Mouse (Mus musculus) heart, embryonic 10.5 days (tissue): ENCODE measurements around the gene Zbtb32. TPM values are rescaled to one million over a fixed set of nuclear protein-coding genes. Genes with fewer than 3 reads are reported as not detected.
A peak's percentile ranks its signal among the peaks of the same experiment; 100 is the strongest.

Experiments
- DNase-seq: peaks from one replicate; pipeline ENCODE4 v3.0.0-alpha.2; 2017; ENCODE audit warnings: low spot score
- H3K27ac ChIP-seq: fragments of 300-500 bp; sonication (generic); 2 replicates; pipeline ENCODE4 v1.5.1; 2016; ENCODE audit warnings: mild to moderate bottlenecking
- H3K27me3 ChIP-seq: fragments of 300-500 bp; sonication (generic); 2 replicates; pipeline ENCODE4 v1.6.1; 2016; ENCODE audit warnings: mild to moderate bottlenecking; ENCODE audit not compliant: poor library complexity, insufficient read depth, severe bottlenecking
- H3K36me3 ChIP-seq: fragments of 300-500 bp; sonication (generic); 2 replicates; pipeline ENCODE4 v1.6.1; 2016; ENCODE audit warnings: mild to moderate bottlenecking, moderate library complexity
- H3K4me1 ChIP-seq: fragments of 300-500 bp; sonication (generic); 2 replicates; pipeline ENCODE4 v1.6.1; 2016; ENCODE audit warnings: mild to moderate bottlenecking
- H3K4me3 ChIP-seq: fragments of 300-500 bp; sonication (generic); 2 replicates; pipeline ENCODE4 v1.5.1; 2016; ENCODE audit warnings: mild to moderate bottlenecking, moderate library complexity
- H3K9me3 ChIP-seq: fragments of 300-500 bp; sonication (generic); 2 replicates; pipeline ENCODE4 v1.6.1; 2016; ENCODE audit warnings: mild to moderate bottlenecking, moderate library complexity
- WGBS: fragments of 180-500 bp; shearing (Covaris S2); methylation state at CpG from one replicate; pipeline ENCODE4 v1.1.7; 2016; 5-methylcytosine and 5-hydroxymethylcytosine counted together
- polyA plus RNA-seq: library from polyadenylated mRNA; unstranded; fragments of >200 nt; fragmentation: Nextera tagmentation; extraction: Ambion mirVana; gene quantifications from 2 replicates; pipeline ENCODE4 v1.2.1, GENCODE M21; 2016

Gene Zbtb32
- polyA plus RNA-seq, 1 experiment from 2014 or later, result 0.19 TPM

GRCm38 (mm10) chr7:30594510-30595024 lies 4.1 kb downstream of the Zbtb32 start:
- Histone ChIP-seq H3K9me3 (no peaks in the 10 kb centered on the region), H3K36me3 (no peaks in the 10 kb centered on the region), H3K4me1 (peaks cover 7% of the 10 kb centered on the region), H3K27ac (no peak overlapping the region), H3K27me3 (peaks cover 8% of the 10 kb centered on the region; the same call in 1 of the 2 replicates), H3K4me3 (no peak overlapping the region)
- WGBS, result 56% methylated on average over 4 of the region's 4 CpGs
- DNase-seq, result no peak

GRCm38 (mm10) chr7:30593579-30594509 lies 4.9 kb downstream of the Zbtb32 start:
- Histone ChIP-seq H3K27ac (no peak overlapping the region), H3K9me3 (no peaks in the 10 kb centered on the region), H3K4me1 (peaks cover 7% of the 10 kb centered on the region), H3K27me3 (peaks cover 8% of the 10 kb centered on the region; the same call in 1 of the 2 replicates), H3K4me3 (no peak overlapping the region), H3K36me3 (no peaks in the 10 kb centered on the region)
- 71% methylated on average over 10 of the region's 10 CpGs for WGBS
- no peak for DNase-seq

GRCm38 (mm10) chr7:30592772-30593423 lies 5.8 kb downstream of the Zbtb32 start:
- no peak for DNase-seq
- no peak overlapping the region for H3K27ac ChIP-seq
- 40% methylated on average over 5 of the region's 5 CpGs for WGBS
- H3K27me3 ChIP-seq, result peaks cover 8% of the 10 kb centered on the region; the same call in 1 of the 2 replicates
- H3K36me3 ChIP-seq, result no peaks in the 10 kb centered on the region
- H3K4me3 ChIP-seq, result no peak overlapping the region
- no peaks in the 10 kb centered on the region for H3K9me3 ChIP-seq
- H3K4me1 ChIP-seq, result peaks cover 7% of the 10 kb centered on the region

- H3K9me3 ChIP-seq, result no peaks in the 10 kb centered on the region
- no peak overlapping the region for H3K27ac ChIP-seq
- WGBS, result 34% methylated on average over 4 of the region's 4 CpGs
- no peak for DNase-seq
- H3K27me3 ChIP-seq, result peaks cover 8% of the 10 kb centered on the region; the same call in 1 of the 2 replicates
- peaks cover 3% of the 10 kb centered on the region for H3K36me3 ChIP-seq
- peaks cover 18% of the 10 kb centered on the region for H3K4me1 ChIP-seq
- H3K4me3 ChIP-seq, result no peak overlapping the region
Observed at GRCm38 (mm10) chr7:30591605-30591951, 7.1 kb downstream of the Zbtb32 start.

GRCm38 (mm10) chr7:30590927-30591604 lies 7.6 kb downstream of the Zbtb32 start:
- DNase-seq, result no peak
- Histone ChIP-seq H3K36me3 (peaks cover 8% of the 10 kb centered on the region), H3K9me3 (no peaks in the 10 kb centered on the region), H3K27ac (no peak overlapping the region), H3K27me3 (peaks cover 8% of the 10 kb centered on the region; the same call in 1 of the 2 replicates), H3K4me1 (peaks cover 19% of the 10 kb centered on the region), H3K4me3 (no peak overlapping the region)
- WGBS, result 77% methylated on average over 9 of the region's 9 CpGs

GRCm38 (mm10) chr7:30589435-30590301 lies 9.0 kb downstream of the Zbtb32 start:
- Histone ChIP-seq H3K27me3 (0 out of 2 replicates have a peak, but pooled peaks cover 1% of the 10 kb centered on the region), H3K4me1 (peaks cover 19% of the 10 kb centered on the region), H3K4me3 (peak overlapping the region; percentile 95), H3K36me3 (peaks cover 22% of the 10 kb centered on the region), H3K9me3 (no peaks in the 10 kb centered on the region), H3K27ac (peak overlapping the region; percentile 94)
- WGBS, result 30% methylated on average over 40 of the region's 40 CpGs
- DNase-seq, result peak; percentile 93

GRCm38 (mm10) chr7:30588676-30589434 lies 9.9 kb downstream of the Zbtb32 start, which contains the start of gene Kmt2b:
Kmt2b (minus strand) TSS chr7:30588726.
- no peaks in the 10 kb centered on the region for H3K27me3 ChIP-seq
- H3K27ac ChIP-seq, result peak within 1 kb of the TSS; percentile 94
- no peaks in the 10 kb centered on the region for H3K9me3 ChIP-seq
- WGBS, result under 1% methylated on average over 54 of the region's 68 CpGs
- H3K4me3 ChIP-seq, result peak within 1 kb of the TSS; percentile 95
- DNase-seq, result peak; percentile 99
- H3K36me3 ChIP-seq, result peaks cover 30% of the 10 kb centered on the region
- H3K4me1 ChIP-seq, result peaks cover 19% of the 10 kb centered on the region

- Histone ChIP-seq H3K9me3 (no peaks in the 10 kb centered on the region), H3K4me1 (peaks cover 19% of the 10 kb centered on the region), H3K4me3 (peak overlapping the region; percentile 95), H3K36me3 (peaks cover 38% of the 10 kb centered on the region), H3K27me3 (no peaks in the 10 kb centered on the region), H3K27ac (peak overlapping the region; percentile 94)
- whole genome bisulfite sequencing, result under 1% methylated on average over 47 of the region's 67 CpGs
- DNase-seq, result peak; percentile 88
Observed at GRCm38 (mm10) chr7:30587842-30588667, 10.7 kb downstream of the Zbtb32 start.

- WGBS, result 90% methylated on average over 28 of the region's 28 CpGs
- no peaks in the 10 kb centered on the region for H3K9me3 ChIP-seq
- H3K4me3 ChIP-seq, result peak overlapping the region; percentile 95
- no peak for DNase-seq
- H3K27ac ChIP-seq, result no peak overlapping the region
- H3K4me1 ChIP-seq, result peaks cover 19% of the 10 kb centered on the region
- peaks cover 53% of the 10 kb centered on the region for H3K36me3 ChIP-seq
- H3K27me3 ChIP-seq, result no peaks in the 10 kb centered on the region
Observed at GRCm38 (mm10) chr7:30586455-30587020, 12.2 kb downstream of the Zbtb32 start.

- WGBS, result 93% methylated on average over 7 of the region's 7 CpGs
- H3K36me3 ChIP-seq, result peaks cover 67% of the 10 kb centered on the region
- H3K27ac ChIP-seq, result no peak overlapping the region
- peaks cover 19% of the 10 kb centered on the region for H3K4me1 ChIP-seq
- no peak overlapping the region for H3K4me3 ChIP-seq
- no peaks in the 10 kb centered on the region for H3K9me3 ChIP-seq
- H3K27me3 ChIP-seq, result no peaks in the 10 kb centered on the region
- DNase-seq, result no peak
Observed at GRCm38 (mm10) chr7:30585170-30585569, 13.5 kb downstream of the Zbtb32 start.
